Mouse (Mus musculus): ENCODE data around the gene Ripor3.

Ripor3 gene

GRCm38 (mm10) chr2:167987640-167988039, 22.8 kb downstream of the Ripor3 start:
- DNase-seq (ENCODE audit: low read depth, low spot score): peak; percentile 17

- peak; percentile 63 for DNase-seq (ENCODE audit: low read depth, low spot score)
Measured at GRCm38 (mm10) chr2:167986762-167987161, 23.7 kb downstream of the Ripor3 start.

- DNase-seq (ENCODE audit: low read depth, low spot score): peak; percentile 36
Measured at GRCm38 (mm10) chr2:167984946-167985345, 25.5 kb downstream of the Ripor3 start.

- DNase-seq (ENCODE audit: low read depth, low spot score): no peak
Measured at GRCm38 (mm10) chr2:167984371-167984770, 26.0 kb downstream of the Ripor3 start.

GRCm38 (mm10) chr2:167982646-167983045, 27.8 kb downstream of the Ripor3 start:
- peak; percentile 51 for DNase-seq (ENCODE audit: low read depth, low spot score)

- no peak for DNase-seq (ENCODE audit: low read depth, low spot score)
Measured at GRCm38 (mm10) chr2:167980391-167980790, 30.0 kb downstream of the Ripor3 start.

- DNase-seq (ENCODE audit: low read depth, low spot score): no peak
Measured at GRCm38 (mm10) chr2:167978271-167978670, 32.1 kb downstream of the Ripor3 start.

GRCm38 (mm10) chr2:167975746-167976145, 34.7 kb downstream of the Ripor3 start:
- no peak for DNase-seq (ENCODE audit: low read depth, low spot score)

GRCm38 (mm10) chr2:167972809-167973208, 37.6 kb downstream of the Ripor3 start:
- no peak for DNase-seq (ENCODE audit: low read depth, low spot score)

GRCm38 (mm10) chr2:167972146-167972545, 38.3 kb downstream of the Ripor3 start:
- no peak for DNase-seq (ENCODE audit: low read depth, low spot score)

- DNase-seq (ENCODE audit: low read depth, low spot score): no peak
Measured at GRCm38 (mm10) chr2:167969851-167970541, 40.4 kb downstream of the Ripor3 start.

- DNase-seq (ENCODE audit: low read depth, low spot score): no peak
Measured at GRCm38 (mm10) chr2:167968504-167968903, 41.9 kb downstream of the Ripor3 start.

GRCm38 (mm10) chr2:167965911-167966310, 44.5 kb downstream of the Ripor3 start:
- DNase-seq (ENCODE audit: low read depth, low spot score): no peak

GRCm38 (mm10) chr2:167964320-167964719, 46.1 kb downstream of the Ripor3 start:
- DNase-seq (ENCODE audit: low read depth, low spot score): no peak

GRCm38 (mm10) chr2:167963778-167964300, 46.6 kb downstream of the Ripor3 start:
- no peak for DNase-seq (ENCODE audit: low read depth, low spot score)

- no peak for DNase-seq (ENCODE audit: low read depth, low spot score)
Measured at GRCm38 (mm10) chr2:167963176-167963575, 47.2 kb downstream of the Ripor3 start.

- no peak for DNase-seq (ENCODE audit: low read depth, low spot score)
Measured at GRCm38 (mm10) chr2:167962347-167962746, 48.1 kb downstream of the Ripor3 start.

- DNase-seq (ENCODE audit: low read depth, low spot score): no peak
Measured at GRCm38 (mm10) chr2:167960584-167960983, 49.8 kb downstream of the Ripor3 start.

GRCm38 (mm10) chr2:167959996-167960395, 50.4 kb downstream of the Ripor3 start:
- DNase-seq (ENCODE audit: low read depth, low spot score): no peak

- no peak for DNase-seq (ENCODE audit: low read depth, low spot score)
Measured at GRCm38 (mm10) chr2:167959384-167959911, 51.0 kb downstream of the Ripor3 start.

- no peak for DNase-seq (ENCODE audit: low read depth, low spot score)
Measured at GRCm38 (mm10) chr2:167958843-167959242, 51.6 kb downstream of the Ripor3 start.

- no peak for DNase-seq (ENCODE audit: low read depth, low spot score)
Measured at GRCm38 (mm10) chr2:167958082-167958788, 52.2 kb downstream of the Ripor3 start.

- DNase-seq (ENCODE audit: low read depth, low spot score): no peak
Measured at GRCm38 (mm10) chr2:167957539-167957938, 52.9 kb downstream of the Ripor3 start.
